ENCODE assay signal across 8 mouse cellular contexts in the genomic region with DNA sequence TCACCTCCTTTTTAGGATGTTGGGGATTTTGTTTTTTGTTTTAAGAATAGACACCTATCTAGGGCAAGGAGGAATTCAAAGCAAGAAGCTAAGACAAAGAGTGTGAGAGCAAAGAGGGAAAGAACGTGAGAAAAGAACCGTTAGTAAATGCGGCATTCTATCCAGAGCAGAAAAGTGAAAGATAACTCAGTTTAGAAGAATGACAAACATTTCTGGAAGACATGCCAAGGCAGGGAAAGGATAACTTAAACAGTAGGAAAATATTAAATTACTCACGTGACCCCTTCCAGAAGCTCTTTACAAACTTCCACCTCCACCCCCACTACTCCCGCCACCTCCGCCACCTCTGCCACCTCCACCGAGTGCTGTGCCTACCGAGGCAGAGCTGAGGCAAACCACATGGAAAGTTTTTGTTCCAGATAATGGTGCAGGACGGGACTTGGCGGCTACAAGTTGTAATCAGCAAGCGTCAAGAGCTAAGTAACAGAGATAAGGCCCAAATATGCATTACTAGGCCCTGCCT. TPM values are rescaled to one million over a fixed set of nuclear protein-coding genes. Genes with fewer than 3 reads are reported as not detected.
DNase-seq lines count a peak whose midpoint lies in the region; ATAC-seq and TF ChIP-seq lines count a peak whose summit lies in the region.

No protein-coding gene starts in this region.

- no peak overlapping the region for H3K9ac ChIP-seq in neural tube, embryonic 15.5 days (replicated peaks)

- no peak overlapping the region for H3K4me3 ChIP-seq in layer of hippocampus, adult 2 months
- H3K4me3 ChIP-seq in limb, embryonic 10.5 days, result no peak overlapping the region
- no peak overlapping the region for H3K4me3 ChIP-seq in neural tube, embryonic 15.5 days (replicated peaks)

- no peaks in the 10 kb centered on the region for H3K9me3 ChIP-seq in limb, embryonic 10.5 days (replicated peaks)
- H3K9me3 ChIP-seq in neural tube, embryonic 15.5 days (replicated peaks), result no peaks in the 10 kb centered on the region

- peak overlapping the region; percentile 68; the same call in 1 of the 2 replicates for H3K27ac ChIP-seq in layer of hippocampus, adult 2 months
- H3K27ac ChIP-seq in limb, embryonic 10.5 days, result peak overlapping the region; percentile 72; the same call in 1 of the 2 replicates
- 0 out of 2 replicates have a peak overlapping the region, but pooled peaks have one; percentile 30 for H3K27ac ChIP-seq in neural tube, embryonic 15.5 days (replicated peaks)

- WGBS in limb, embryonic 10.5 days, result 86% methylated on average over 11 of the region's 11 CpGs
- WGBS in neural tube, embryonic 15.5 days, result 85% methylated on average over 11 of the region's 11 CpGs

- H3K4me2 ChIP-seq in neural tube, embryonic 15.5 days, result no peak overlapping the region

- 0 out of 2 replicates have a peak, but pooled peaks cover 2% of the 10 kb centered on the region for H3K36me3 ChIP-seq in limb, embryonic 10.5 days
- no peaks in the 10 kb centered on the region for H3K36me3 ChIP-seq in neural tube, embryonic 15.5 days

- no peaks in the 10 kb centered on the region for H3K27me3 ChIP-seq in limb, embryonic 10.5 days (ENCODE audit: low read depth, poor library complexity, severe bottlenecking)
- H3K27me3 ChIP-seq in neural tube, embryonic 15.5 days (replicated peaks), result no peaks in the 10 kb centered on the region

- peaks cover 28% of the 10 kb centered on the region for H3K4me1 ChIP-seq in limb, embryonic 10.5 days
- peaks cover 47% of the 10 kb centered on the region for H3K4me1 ChIP-seq in neural tube, embryonic 15.5 days

- no peak for DNase-seq in layer of hippocampus, adult 2 months (ENCODE audit: low spot score in 2 of 2)
- DNase-seq in layer of hippocampus, adult 18-20 months (ENCODE audit: low spot score in 2 of 2), result no peak
- no peak for DNase-seq in limb, embryonic 10.5 days (ENCODE audit: low spot score)
- DNase-seq in frontal cortex, postnatal 25 days (ENCODE audit: low spot score in 2 of 2), result no peak
- no peak for DNase-seq in frontal cortex, postnatal 10 days (ENCODE audit: low spot score in 2 of 2)
- DNase-seq in left cerebral cortex, adult 9 months (ENCODE audit: low spot score in 2 of 2), result no peak

- TF ChIP-seq CTCF in layer of hippocampus, adult 2 months (conservative IDR thresholded peaks at IDR 0.05), result no peak

- ATAC-seq in erythroid progenitor cell, adult 5-6 weeks (replicated peaks; ENCODE audit: low FRiP score, poor library complexity, severe bottlenecking), result peak; percentile 85
- ATAC-seq in neural tube, embryonic 15.5 days (ENCODE audit: low FRiP score), result no peak

RNA-seq across cellular contexts. Expression of a gene that starts 11.5 kb away (rescaled TPM):
- total RNA-seq in layer of hippocampus, adult 2 months (2021), result 10 to 100 TPM; 14.8 to 17.5 TPM
- 10 to 100 TPM; 17.2 to 21.1 TPM for total RNA-seq in layer of hippocampus, adult 18-20 months (2021)
- 19.3 and 25.2 TPM in 2 replicates for total RNA-seq in erythroid progenitor cell, adult 5-6 weeks (2015; ENCODE audit: low replicate concordance)
- total RNA-seq in erythroid progenitor cell, adult 5-6 weeks (2017; ENCODE audit: low replicate concordance), result 5.8 and 13.2 TPM in 2 replicates
- 10.6 and 14.2 TPM in 2 replicates for polyA plus RNA-seq in limb, embryonic 10.5 days (2016; fragmentation: Nextera tagmentation; extraction: Ambion mirVana)
- 9.6 and 11.4 TPM in 2 replicates for polyA plus RNA-seq in neural tube, embryonic 15.5 days (2015; fragmentation: Nextera tagmentation; extraction: Ambion mirVana)
